Mouse (Mus musculus) embryonic facial prominence, embryonic 13.5 days (tissue): ENCODE measurements at regions not wholly inside any gene's neighbourhood (a gene's known extent, or its start where the extent isn't known, plus 50 kb on each side); places are given as distances from the start of the nearest gene placed in this dataset.

Experiments used
- ATAC-seq: fragments of 200-750 bp; cut with Nextera tagmentation; 2 replicates; pipeline ENCODE4 v1.8.0; 2017; ENCODE audit warnings: low read depth; ENCODE audit not compliant: insufficient number of reproducible peaks, insufficient read depth, low FRiP score, low TSS enrichment
- H3K27ac ChIP-seq: fragments of 300-500 bp; sonication (generic); 2 replicates; pipeline ENCODE4 v1.5.1; 2015; ENCODE audit warnings: moderate library complexity, mild to moderate bottlenecking, inconsistent platforms
- H3K27me3 ChIP-seq: fragments of 300-500 bp; sonication (generic); 2 replicates; pipeline ENCODE4 v1.6.1; 2015; ENCODE audit warnings: mild to moderate bottlenecking, inconsistent platforms
- H3K36me3 ChIP-seq: fragments of 300-500 bp; sonication (generic); 2 replicates; pipeline ENCODE4 v1.6.1; 2015; ENCODE audit warnings: mild to moderate bottlenecking, inconsistent platforms
- H3K4me1 ChIP-seq: fragments of 300-500 bp; sonication (generic); 2 replicates; pipeline ENCODE4 v1.6.1; 2015; ENCODE audit warnings: inconsistent platforms
- H3K4me2 ChIP-seq: fragments of 300-500 bp; sonication (generic); 2 replicates; pipeline ENCODE4 v1.6.1; 2015; ENCODE audit warnings: moderate library complexity, mild to moderate bottlenecking, inconsistent platforms
- H3K4me3 ChIP-seq: fragments of 300-500 bp; sonication (generic); 2 replicates; pipeline ENCODE4 v1.5.1; 2015; ENCODE audit warnings: mild to moderate bottlenecking, inconsistent platforms
- H3K9ac ChIP-seq: fragments of 300-500 bp; sonication (generic); 2 replicates; pipeline ENCODE4 v1.6.1; 2015; ENCODE audit warnings: mild to moderate bottlenecking, inconsistent platforms
- H3K9me3 ChIP-seq: fragments of 300-500 bp; sonication (generic); 2 replicates; pipeline ENCODE4 v1.6.1; 2016; ENCODE audit warnings: inconsistent platforms
- WGBS: fragments of 180-500 bp; shearing (Covaris S2); methylation state at CpG from one replicate; pipeline ENCODE4 v1.1.7; 2015; ENCODE audit warnings: mixed read lengths; 5-methylcytosine and 5-hydroxymethylcytosine counted together

GRCm38 (mm10) chr5:133806891-133807290, 292.6 kb upstream of the Castor2 start:
- Histone ChIP-seq H3K4me1 (0 out of 2 replicates have a peak, but pooled peaks cover 4% of the 10 kb centered on the region), H3K9me3 (no peaks in the 10 kb centered on the region), H3K36me3 (no peaks in the 10 kb centered on the region), H3K27ac (no peak overlapping the region), H3K4me3 (no peak overlapping the region), H3K9ac (no peak overlapping the region), H3K4me2 (no peak overlapping the region), H3K27me3 (no peaks in the 10 kb centered on the region)
- no peak for ATAC-seq
- 56% methylated on average over 7 of the region's 7 CpGs for WGBS

- H3K36me3 ChIP-seq: no peaks in the 10 kb centered on the region
- no peak for ATAC-seq
- 0 out of 2 replicates have a peak, but pooled peaks cover 2% of the 10 kb centered on the region for H3K4me1 ChIP-seq
- no peak overlapping the region for H3K27ac ChIP-seq
- no peak overlapping the region for H3K9ac ChIP-seq
- no peak overlapping the region for H3K4me2 ChIP-seq
- H3K27me3 ChIP-seq: no peaks in the 10 kb centered on the region
- 81% methylated on average over 3 of the region's 3 CpGs for WGBS
- no peak overlapping the region for H3K4me3 ChIP-seq
- H3K9me3 ChIP-seq: 0 out of 2 replicates have a peak, but pooled peaks cover 4% of the 10 kb centered on the region
Measured at GRCm38 (mm10) chr5:133802001-133802400, 297.5 kb upstream of the Castor2 start.

- Histone ChIP-seq H3K4me3 (no peak overlapping the region), H3K27me3 (peaks cover 18% of the 10 kb centered on the region; the same call in 1 of the 2 replicates), H3K9ac (no peak overlapping the region), H3K4me1 (no peaks in the 10 kb centered on the region; the same call in 1 of the 2 replicates), H3K36me3 (no peaks in the 10 kb centered on the region), H3K27ac (no peak overlapping the region), H3K4me2 (no peak overlapping the region), H3K9me3 (0 out of 2 replicates have a peak, but pooled peaks cover 7% of the 10 kb centered on the region)
- no peak for ATAC-seq
- 21% methylated on average over 3 of the region's 3 CpGs for WGBS
Measured at GRCm38 (mm10) chr5:133795638-133796037, 303.9 kb upstream of the Castor2 start.

GRCm38 (mm10) chr5:133790726-133791125, 308.8 kb upstream of the Castor2 start:
- no peak overlapping the region for H3K27ac ChIP-seq
- WGBS: 47% methylated on average over 6 of the region's 6 CpGs
- H3K4me1 ChIP-seq: no peaks in the 10 kb centered on the region; the same call in 1 of the 2 replicates
- no peak for ATAC-seq
- H3K9ac ChIP-seq: no peak overlapping the region
- H3K4me3 ChIP-seq: no peak overlapping the region
- peaks cover 18% of the 10 kb centered on the region; the same call in 1 of the 2 replicates for H3K27me3 ChIP-seq
- no peaks in the 10 kb centered on the region for H3K36me3 ChIP-seq
- H3K9me3 ChIP-seq: no peaks in the 10 kb centered on the region
- no peak overlapping the region for H3K4me2 ChIP-seq

- WGBS: 92% methylated on average over 8 of the region's 8 CpGs
Measured at GRCm38 (mm10) chr5:133788006-133788405, 311.5 kb upstream of the Castor2 start.

GRCm38 (mm10) chr5:133787491-133787890, 312.0 kb upstream of the Castor2 start:
- no peaks in the 10 kb centered on the region for H3K36me3 ChIP-seq
- H3K4me2 ChIP-seq: no peak overlapping the region
- WGBS: 83% methylated on average over 7 of the region's 7 CpGs
- H3K4me1 ChIP-seq: no peaks in the 10 kb centered on the region
- no peak overlapping the region for H3K9ac ChIP-seq
- peaks cover 14% of the 10 kb centered on the region; the same call in 1 of the 2 replicates for H3K27me3 ChIP-seq
- H3K4me3 ChIP-seq: no peak overlapping the region
- no peaks in the 10 kb centered on the region for H3K9me3 ChIP-seq
- H3K27ac ChIP-seq: no peak overlapping the region
- ATAC-seq: no peak

More at GRCm38 (mm10) chr5:133788006-133788405, 311.5 kb upstream of the Castor2 start:
- no peaks in the 10 kb centered on the region for H3K9me3 ChIP-seq
- no peaks in the 10 kb centered on the region for H3K4me1 ChIP-seq
- no peaks in the 10 kb centered on the region for H3K36me3 ChIP-seq
- no peak overlapping the region for H3K9ac ChIP-seq
- no peak overlapping the region for H3K4me3 ChIP-seq
- no peak overlapping the region for H3K27ac ChIP-seq
- H3K27me3 ChIP-seq: peaks cover 18% of the 10 kb centered on the region; the same call in 1 of the 2 replicates
- no peak for ATAC-seq
- H3K4me2 ChIP-seq: no peak overlapping the region

GRCm38 (mm10) chr5:133776591-133776990, 322.9 kb upstream of the Castor2 start:
- Histone ChIP-seq H3K4me2 (no peak overlapping the region), H3K4me1 (no peaks in the 10 kb centered on the region), H3K36me3 (no peaks in the 10 kb centered on the region), H3K9me3 (no peaks in the 10 kb centered on the region), H3K4me3 (no peak overlapping the region), H3K27me3 (no peaks in the 10 kb centered on the region), H3K27ac (no peak overlapping the region), H3K9ac (no peak overlapping the region)
- no peak for ATAC-seq

- Histone ChIP-seq H3K27ac (no peak overlapping the region), H3K27me3 (no peaks in the 10 kb centered on the region), H3K4me3 (no peak overlapping the region), H3K9me3 (no peaks in the 10 kb centered on the region), H3K36me3 (no peaks in the 10 kb centered on the region), H3K4me2 (no peak overlapping the region), H3K9ac (no peak overlapping the region), H3K4me1 (no peaks in the 10 kb centered on the region)
- ATAC-seq: no peak
- WGBS: 70% methylated on average over 3 of the region's 3 CpGs
Measured at GRCm38 (mm10) chr5:133774116-133774515, 325.4 kb upstream of the Castor2 start.

GRCm38 (mm10) chr5:133768856-133769255, 330.7 kb upstream of the Castor2 start:
- Histone ChIP-seq H3K4me3 (no peak overlapping the region), H3K9me3 (no peaks in the 10 kb centered on the region), H3K36me3 (no peaks in the 10 kb centered on the region), H3K4me1 (no peaks in the 10 kb centered on the region), H3K9ac (no peak overlapping the region), H3K27ac (no peak overlapping the region), H3K27me3 (no peaks in the 10 kb centered on the region), H3K4me2 (no peak overlapping the region)
- 64% methylated on average over 2 of the region's 2 CpGs for WGBS
- ATAC-seq: no peak

- 99% methylated on average over 2 of the region's 2 CpGs for WGBS
Measured at GRCm38 (mm10) chr5:133757817-133758216, 341.7 kb upstream of the Castor2 start.

GRCm38 (mm10) chr5:133754180-133754579, 345.3 kb upstream of the Castor2 start:
- Histone ChIP-seq H3K27ac (no peak overlapping the region), H3K4me1 (peaks cover 9% of the 10 kb centered on the region; the same call in 1 of the 2 replicates), H3K27me3 (no peaks in the 10 kb centered on the region), H3K4me2 (no peak overlapping the region), H3K9ac (no peak overlapping the region), H3K36me3 (no peaks in the 10 kb centered on the region), H3K9me3 (no peaks in the 10 kb centered on the region), H3K4me3 (no peak overlapping the region)
- WGBS: 21% methylated on average over 7 of the region's 7 CpGs
- ATAC-seq: no peak

More at GRCm38 (mm10) chr5:133757817-133758216, 341.7 kb upstream of the Castor2 start:
- peaks cover 9% of the 10 kb centered on the region; the same call in 1 of the 2 replicates for H3K4me1 ChIP-seq
- no peak overlapping the region for H3K27ac ChIP-seq
- ATAC-seq: no peak
- no peak overlapping the region for H3K9ac ChIP-seq
- no peaks in the 10 kb centered on the region for H3K36me3 ChIP-seq
- no peak overlapping the region for H3K4me3 ChIP-seq
- H3K27me3 ChIP-seq: no peaks in the 10 kb centered on the region
- no peaks in the 10 kb centered on the region for H3K9me3 ChIP-seq
- no peak overlapping the region for H3K4me2 ChIP-seq

GRCm38 (mm10) chr5:133753461-133754160, 345.9 kb upstream of the Castor2 start:
- no peaks in the 10 kb centered on the region for H3K27me3 ChIP-seq
- WGBS: 40% methylated on average over 8 of the region's 8 CpGs

More at GRCm38 (mm10) chr5:133753461-133754160, 345.9 kb upstream of the Castor2 start:
- no peak overlapping the region for H3K4me3 ChIP-seq
- H3K4me1 ChIP-seq: peaks cover 9% of the 10 kb centered on the region; the same call in 1 of the 2 replicates
- peak overlapping the region; percentile 29; the same call in 1 of the 2 replicates for H3K27ac ChIP-seq
- no peaks in the 10 kb centered on the region for H3K9me3 ChIP-seq
- H3K4me2 ChIP-seq: no peak overlapping the region
- no peak for ATAC-seq
- H3K36me3 ChIP-seq: no peaks in the 10 kb centered on the region
- no peak overlapping the region for H3K9ac ChIP-seq
